Mouse (Mus musculus) G1E-ER4 (cell line): ENCODE results near the gene Med15. TPM values are rescaled to one million over a fixed set of nuclear protein-coding genes. Genes with fewer than 3 reads are reported as not detected.

Source experiments
- GATA1 ChIP-seq: IDR thresholded peaks from one replicate; pipeline ENCODE4 v1.8.0; 2012; ENCODE audit warnings: low read length, inconsistent platforms
- polyA plus RNA-seq: library from polyadenylated mRNA; stranded (reverse); fragments of >175 nt; gene quantifications from 2 replicates; pipeline ENCODE4 v1.2.3, GENCODE M21; 2012

Gene Med15
- polyA plus RNA-seq, 1 experiment, result 176 TPM

DNA sequence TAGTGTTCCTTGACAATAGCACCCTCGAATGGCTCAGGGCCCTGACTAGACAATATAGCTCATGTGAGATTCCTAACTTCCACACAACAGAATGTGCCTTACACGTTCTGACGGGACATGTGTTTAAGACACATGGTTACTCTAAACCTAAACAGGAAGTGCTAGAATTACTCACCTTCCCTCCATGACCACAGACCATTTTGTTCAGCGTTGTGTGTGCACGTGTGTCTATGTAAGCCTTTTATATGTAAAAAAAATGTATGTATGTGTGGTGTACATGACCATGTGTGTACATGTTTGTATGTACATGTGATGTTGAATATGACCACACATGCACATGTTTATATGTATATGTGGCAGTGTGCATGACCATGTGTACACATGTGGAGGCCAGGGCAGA is 116.5 kb downstream of the Med15 start:
- no peak for TF ChIP-seq GATA1

DNA sequence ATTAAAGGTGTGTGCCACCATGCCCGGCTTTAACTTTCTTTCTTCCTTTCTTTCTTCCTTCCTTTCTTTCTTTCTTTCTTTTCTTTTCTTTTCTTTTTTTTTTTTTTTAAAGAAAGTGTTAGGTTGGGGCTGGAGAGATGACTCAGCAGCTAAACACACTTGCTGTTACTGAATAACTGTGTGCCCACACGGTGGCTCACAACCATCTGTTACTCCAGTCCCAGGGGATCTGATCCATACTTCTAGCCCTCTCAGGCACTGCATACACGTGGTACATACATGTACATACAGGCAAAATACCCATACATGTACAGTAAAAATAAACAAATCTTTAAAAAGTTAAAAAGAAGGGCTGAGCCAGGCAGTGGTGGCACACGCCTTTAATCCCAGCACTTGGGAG is 121.3 kb downstream of the Med15 start:
- no peak for TF ChIP-seq GATA1

DNA sequence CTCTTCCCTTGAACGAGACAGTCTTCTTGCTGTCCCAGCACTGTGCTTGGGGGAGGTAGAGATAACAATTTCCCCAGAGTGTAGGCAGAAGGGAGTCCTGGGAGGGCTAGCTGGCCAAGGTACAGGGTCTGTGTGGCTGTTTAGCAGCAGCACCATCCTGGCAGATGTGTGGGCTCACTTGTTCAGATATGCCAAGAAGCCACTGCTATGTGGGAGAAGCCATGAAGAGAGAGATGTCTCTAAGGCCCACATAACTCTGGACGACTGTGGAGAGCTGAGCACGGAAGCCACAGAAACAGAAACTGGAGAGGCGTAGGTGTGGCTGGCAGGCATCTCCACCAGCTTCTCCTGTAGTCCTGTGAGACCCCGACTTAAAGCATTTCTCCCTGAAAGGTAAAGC is 127.0 kb downstream of the Med15 start:
- no peak for TF ChIP-seq GATA1

DNA sequence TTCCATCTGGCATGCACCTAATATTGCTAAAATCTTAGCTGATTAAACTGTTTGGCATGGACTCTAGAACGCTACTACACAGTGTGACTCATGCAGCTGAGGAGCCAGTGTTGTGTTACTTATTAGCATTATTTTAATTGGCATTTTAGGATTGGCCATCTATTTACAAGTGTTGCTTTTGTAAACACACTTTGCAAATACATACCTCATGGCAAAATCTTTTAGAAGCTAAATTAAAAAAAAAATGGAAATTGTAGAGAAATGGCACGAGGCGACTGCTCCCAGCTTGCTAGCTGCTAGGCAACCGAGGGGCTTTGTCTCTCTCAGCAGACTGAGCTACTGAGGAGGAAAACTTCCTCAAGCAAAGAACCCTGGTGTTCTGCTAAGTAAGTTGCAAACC is 127.8 kb downstream of the Med15 start:
- TF ChIP-seq GATA1, result no peak

Other genes with a start within 250 kb of the Med15 start
- not detected in 2 replicates for gene Aifm3, start 243.3 kb downstream of the Med15 start, polyA plus RNA-seq
- 19.1 and 41.2 TPM in 2 replicates for gene Lztr1, start 224.2 kb downstream of the Med15 start, polyA plus RNA-seq
- 214 and 234 TPM in 2 replicates for gene Thap7, start 201.8 kb downstream of the Med15 start, polyA plus RNA-seq
- gene Lrrc74b, start 171.6 kb downstream of the Med15 start, polyA plus RNA-seq, result 0.05 TPM in 1 of 2 replicates, not detected in the other
- gene P2rx6, start 171.0 kb downstream of the Med15 start, polyA plus RNA-seq, result 0.03 TPM in 1 of 2 replicates, not detected in the other
- not detected in 2 replicates for gene Slc7a4, start 149.7 kb downstream of the Med15 start, polyA plus RNA-seq
- gene Smpd4, start 113.5 kb downstream of the Med15 start, polyA plus RNA-seq, result 16.9 and 31.4 TPM in 2 replicates
- gene Ccdc74a, start 86.4 kb downstream of the Med15 start, polyA plus RNA-seq, result 6.1 and 7.5 TPM in 2 replicates
- not detected in 2 replicates for gene Klhl22, start 26.7 kb upstream of the Med15 start, polyA plus RNA-seq
- gene Scarf2, start 64.4 kb upstream of the Med15 start, polyA plus RNA-seq, result not detected in 2 replicates
- not detected in 2 replicates for gene B830017H08Rik, start 100.2 kb upstream of the Med15 start, polyA plus RNA-seq
- gene Car15, start 105.5 kb upstream of the Med15 start, polyA plus RNA-seq, result 0.62 and 1.5 TPM in 2 replicates
- gene Gm20518, start 158.8 kb upstream of the Med15 start, polyA plus RNA-seq, result 0.28 and 0.68 TPM in 2 replicates
- not detected in 2 replicates for gene Tssk1, start 161.3 kb upstream of the Med15 start, polyA plus RNA-seq
- gene Dgcr2, start 165.7 kb upstream of the Med15 start, polyA plus RNA-seq, result 17.4 and 26.3 TPM in 2 replicates
- gene Tssk2, start 165.7 kb upstream of the Med15 start, polyA plus RNA-seq, result not detected in 2 replicates
- gene Ess2, start 178.5 kb upstream of the Med15 start, polyA plus RNA-seq, result 25.9 and 26.0 TPM in 2 replicates
- gene Gsc2, start 182.2 kb upstream of the Med15 start, polyA plus RNA-seq, result not detected in 2 replicates
- gene Slc25a1, start 195.3 kb upstream of the Med15 start, polyA plus RNA-seq, result 219 and 287 TPM in 2 replicates
- gene Vpreb2, start 247.5 kb upstream of the Med15 start, polyA plus RNA-seq, result not detected in 2 replicates